7 mouse cellular contexts compared by ENCODE assay signal in the genomic region with DNA sequence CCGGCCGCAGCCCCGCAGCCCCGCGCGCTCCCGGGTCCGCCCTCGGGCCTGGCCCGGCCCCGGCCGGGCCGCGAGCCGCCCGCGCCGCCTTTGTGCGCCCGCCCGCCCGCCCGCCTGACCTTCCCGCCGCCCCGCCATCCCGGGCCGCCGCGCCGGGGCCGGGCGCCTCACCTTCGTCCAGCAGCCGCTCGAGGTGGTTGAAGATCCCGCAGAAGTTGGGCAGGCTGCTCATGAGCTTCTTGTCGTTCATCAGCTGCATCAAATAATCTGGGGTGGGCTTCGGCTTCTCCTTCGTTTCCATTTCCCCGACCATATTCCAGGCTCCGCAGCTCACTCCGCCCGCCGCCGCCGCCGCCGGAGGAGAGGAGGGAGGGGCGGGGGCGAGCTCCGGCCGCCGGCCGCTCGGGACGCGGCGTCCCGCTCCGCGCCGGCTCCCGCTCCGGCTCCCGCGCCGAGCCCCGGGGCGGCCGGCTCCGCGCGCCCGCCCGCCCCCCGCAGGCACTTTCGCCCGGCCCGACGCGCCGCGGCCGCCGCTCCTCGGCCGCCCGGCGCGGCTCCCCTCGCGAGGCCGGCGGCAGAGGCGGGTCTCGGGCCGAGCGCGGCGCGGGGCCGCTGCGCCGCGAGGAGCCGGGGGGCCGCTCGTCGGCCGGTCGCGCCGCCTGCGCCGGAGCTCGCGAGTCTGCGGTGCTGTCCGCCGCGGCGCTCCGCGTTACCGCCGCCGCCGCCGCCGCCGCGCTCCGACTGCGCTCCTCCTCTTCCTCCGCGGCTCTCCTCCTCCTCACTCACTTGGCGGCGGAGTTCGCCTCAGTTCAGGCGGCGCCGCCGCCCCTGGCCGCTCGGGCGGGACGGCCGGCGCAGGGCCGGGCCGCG. TPM values are rescaled to one million over a fixed set of nuclear protein-coding genes. Genes with fewer than 3 reads are reported as not detected.
DNase-seq lines count a peak whose midpoint lies in the region; ATAC-seq and TF ChIP-seq lines count a peak whose summit lies in the region.

No protein-coding gene starts in this region.

- H3K9me3 ChIP-seq in hindbrain, postnatal 0 days (ENCODE audit: low read length) = no peaks in the 10 kb centered on the region

- whole genome bisulfite sequencing in hindbrain, postnatal 0 days = under 1% methylated on average over 82 of the region's 153 CpGs

- peaks cover 14% of the 10 kb centered on the region for H3K4me1 ChIP-seq in hindbrain, postnatal 0 days (ENCODE audit: insufficient read depth, low read length)

- intact Hi-C loops in left cerebral cortex, postnatal 25 days (cut with DNase I) = loop anchor here (5.0 to 10.0 kb wide), 8 partner anchors 224 to 1529 kb away; no protein-coding TSS in a partner anchor

- H3K27me3 ChIP-seq in hindbrain, postnatal 0 days (ENCODE audit: insufficient read depth, low read length) = no peaks in the 10 kb centered on the region

- DNase-seq in adrenal gland, adult (ENCODE audit: inconsistent age in 2 of 2, low spot score in 1 of 2) = peak; percentile 87 to 92
- DNase-seq in cerebellum, postnatal 36 days = peak; percentile 60 to 71
- DNase-seq in gastrocnemius, postnatal 10 days = peak; percentile 81
- peak; percentile 83 for DNase-seq in hindbrain, postnatal 0 days (ENCODE audit: low spot score)
- peak; percentile 71 to 72 for DNase-seq in left cerebral cortex, postnatal 25 days (ENCODE audit: low spot score in 2 of 2)
- peak; percentile 81 for DNase-seq in skeletal muscle tissue, adult 2 months (ENCODE audit: low read depth, low spot score)

- no peaks in the 10 kb centered on the region for H3K36me3 ChIP-seq in hindbrain, postnatal 0 days (ENCODE audit: insufficient read depth, low read length)

- ATAC-seq in hindbrain, postnatal 0 days = peak; percentile 57
- ATAC-seq in megakaryocyte progenitor cell, adult 5-6 weeks (replicated peaks; ENCODE audit: poor library complexity) = peak; percentile 55

- peak overlapping the region; percentile 97 for H3K9ac ChIP-seq in hindbrain, postnatal 0 days (replicated peaks; ENCODE audit: low read length)

- no peak for TF ChIP-seq CTCF in hindbrain, postnatal 0 days (IDR thresholded peaks at IDR 0.05; ENCODE audit: low read depth)

- H3K4me2 ChIP-seq in hindbrain, postnatal 0 days (ENCODE audit: low read depth, low read length) = peak overlapping the region; percentile 55

- peak overlapping the region; percentile 96 for H3K4me3 ChIP-seq in hindbrain, postnatal 0 days (ENCODE audit: low read length)

- H3K27ac ChIP-seq in hindbrain, postnatal 0 days = peak overlapping the region; percentile 98

RNA-seq across cellular contexts. Expression of gene Qk, which starts 0.9 kb away (rescaled TPM):
- total RNA-seq in gastrocnemius, postnatal 10 days (2021) = 100 to 1,000 TPM; 268 to 288 TPM
- total RNA-seq in hindbrain, postnatal 0 days (2014; rRNA removed) = 466 and 482 TPM in 2 replicates
- 66.7 and 77.3 TPM in 2 replicates for polyA plus RNA-seq in hindbrain, postnatal 0 days (2015; fragmentation: Nextera tagmentation; extraction: Ambion mirVana)
- total RNA-seq in left cerebral cortex, postnatal 25 days (2021) = 100 to 1,000 TPM; 357 to 388 TPM
- 157 and 168 TPM in 2 replicates for total RNA-seq in megakaryocyte progenitor cell, adult 5-6 weeks (2015)
- total RNA-seq in megakaryocyte progenitor cell, adult 5-6 weeks (2017) = 53.9 and 58.1 TPM in 2 replicates

Comparison
In these comparisons a context has a peak if more than half of its experiments do, and no peak if none do; other contexts are left out.
1. Peak in every context shown above with its lines: DNase-seq, ATAC-seq, H3K4me3 ChIP-seq and H3K27ac ChIP-seq.